Mouse (Mus musculus): ENCODE results near the gene Gm8138. TPM values are rescaled to one million over a fixed set of nuclear protein-coding genes. Genes with fewer than 3 reads are reported as not detected.

Gene Gm8138
- polyA plus RNA-seq (2017; shearing (Covaris generic)) = not detected

DNA sequence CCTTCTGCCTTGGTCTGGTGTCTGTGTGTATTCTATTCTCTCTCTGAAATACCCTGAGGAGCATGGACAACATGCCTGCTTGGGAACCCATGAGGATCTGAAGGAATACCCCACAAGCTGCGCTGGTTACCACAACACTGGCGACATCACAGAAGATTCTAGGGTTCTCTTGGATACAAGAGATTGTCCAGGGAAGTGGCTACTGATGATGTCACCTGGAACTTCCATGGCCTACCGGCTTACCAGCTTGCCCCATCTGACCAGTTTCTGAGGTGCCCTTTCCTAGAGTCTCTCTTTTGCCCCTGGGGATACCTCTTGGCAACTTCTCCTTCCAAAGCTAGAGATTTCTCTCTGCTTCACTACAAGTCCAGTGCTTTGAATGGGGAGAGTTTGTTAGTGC lies at the start of gene Gm8138:
TSS of gene Gm8138 (minus strand) at position 101 of the 400 bp plus-strand sequence.

Other genes with a start within 250 kb of the Gm8138 start
- not detected for gene Gm7233, start 236.5 kb downstream of the Gm8138 start, polyA plus RNA-seq (2017; shearing (Covaris generic))
- gene Gm8122, start 181.0 kb downstream of the Gm8138 start, polyA plus RNA-seq (2017; shearing (Covaris generic)) = not detected
- gene Gm8126, start 157.7 kb downstream of the Gm8138 start, polyA plus RNA-seq (2017; shearing (Covaris generic)) = not detected
- gene Gm9732, start 141.3 kb downstream of the Gm8138 start, polyA plus RNA-seq (2017; shearing (Covaris generic)) = not detected
- not detected for gene Gm8127, start 122.5 kb downstream of the Gm8138 start, polyA plus RNA-seq (2017; shearing (Covaris generic))
- gene 1700001F09Rik, start 68.5 kb downstream of the Gm8138 start, polyA plus RNA-seq (2017; shearing (Covaris generic)) = not detected
- gene Gm5799, start 127.2 kb upstream of the Gm8138 start, polyA plus RNA-seq (2017; shearing (Covaris generic)) = not detected
- not detected for gene Gm17654, start 162.8 kb upstream of the Gm8138 start, polyA plus RNA-seq (2017; shearing (Covaris generic))
- not detected for gene Gm10375, start 191.7 kb upstream of the Gm8138 start, polyA plus RNA-seq (2017; shearing (Covaris generic))

Data from inflammation-experienced regulatory T-cells, adult 16 weeks (primary cell).